Mouse (Mus musculus) cerebellum, adult 9-10 months (tissue): Measurements from ENCODE around the gene Ip6k2.

ENCODE experiments used
- DNase-seq: peaks from one replicate; pipeline ENCODE4 v3.0.0; 2022

Gene Ip6k2

DNA sequence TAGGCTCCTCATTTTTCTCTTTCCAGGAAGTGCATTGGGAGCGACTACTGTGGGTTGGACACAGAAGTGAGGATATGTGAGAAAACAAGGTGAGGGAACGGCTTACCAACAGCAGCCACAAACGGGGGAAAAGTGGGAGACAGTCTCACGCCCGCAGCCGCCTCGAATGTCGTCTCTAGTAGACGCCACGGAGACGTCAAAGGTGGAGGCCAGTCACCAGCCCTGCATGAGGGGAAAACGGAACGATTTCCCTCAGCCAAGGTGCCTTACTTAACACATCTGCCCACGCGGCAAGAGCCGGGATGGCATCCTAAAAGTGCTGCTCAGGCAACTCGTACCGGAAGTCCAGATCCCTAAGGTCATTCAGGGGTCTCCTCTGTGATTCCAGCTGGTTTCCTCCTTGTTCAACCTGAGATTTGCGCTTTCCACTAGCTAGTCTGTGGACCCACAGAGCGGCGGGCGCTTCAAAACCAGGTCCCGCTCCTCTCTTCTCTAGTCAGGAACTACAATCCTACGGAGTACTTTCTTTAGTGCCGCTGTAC is 40.6 kb downstream of the Ip6k2 start:
- peak; percentile 67 for DNase-seq

DNA sequence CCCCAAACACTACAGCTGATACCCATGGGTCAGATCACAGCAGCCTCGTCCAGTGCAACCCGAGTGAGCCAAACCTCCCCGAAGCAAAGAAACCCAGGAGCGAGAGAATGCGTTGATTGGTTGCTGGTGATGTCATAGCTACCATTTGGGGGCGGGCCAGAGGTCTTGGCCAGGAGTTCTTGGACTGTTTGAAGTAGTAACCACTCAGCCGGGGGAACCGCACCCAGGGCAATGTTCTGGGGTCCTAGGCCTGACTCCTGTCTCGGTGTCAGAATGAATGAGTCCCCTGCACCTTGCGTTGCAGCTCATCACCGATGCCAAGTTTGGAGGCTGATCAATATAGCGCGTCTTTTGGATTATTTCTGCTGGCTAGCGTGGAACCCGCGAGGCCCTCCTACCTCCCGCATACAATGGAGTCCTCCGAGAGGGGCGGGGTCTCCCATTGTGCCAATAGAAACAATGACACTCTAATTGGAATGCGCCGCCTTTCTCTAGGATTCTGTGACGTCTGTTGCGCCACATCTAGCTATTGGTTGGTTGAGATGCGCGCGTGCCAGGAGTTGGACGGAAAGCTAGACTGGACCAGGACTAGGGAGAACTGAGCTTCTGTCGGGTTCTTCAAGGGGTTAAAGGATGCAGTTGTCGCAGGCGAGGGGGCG is 41.3 kb downstream of the Ip6k2 start:
- DNase-seq, result peak; percentile 100

DNA sequence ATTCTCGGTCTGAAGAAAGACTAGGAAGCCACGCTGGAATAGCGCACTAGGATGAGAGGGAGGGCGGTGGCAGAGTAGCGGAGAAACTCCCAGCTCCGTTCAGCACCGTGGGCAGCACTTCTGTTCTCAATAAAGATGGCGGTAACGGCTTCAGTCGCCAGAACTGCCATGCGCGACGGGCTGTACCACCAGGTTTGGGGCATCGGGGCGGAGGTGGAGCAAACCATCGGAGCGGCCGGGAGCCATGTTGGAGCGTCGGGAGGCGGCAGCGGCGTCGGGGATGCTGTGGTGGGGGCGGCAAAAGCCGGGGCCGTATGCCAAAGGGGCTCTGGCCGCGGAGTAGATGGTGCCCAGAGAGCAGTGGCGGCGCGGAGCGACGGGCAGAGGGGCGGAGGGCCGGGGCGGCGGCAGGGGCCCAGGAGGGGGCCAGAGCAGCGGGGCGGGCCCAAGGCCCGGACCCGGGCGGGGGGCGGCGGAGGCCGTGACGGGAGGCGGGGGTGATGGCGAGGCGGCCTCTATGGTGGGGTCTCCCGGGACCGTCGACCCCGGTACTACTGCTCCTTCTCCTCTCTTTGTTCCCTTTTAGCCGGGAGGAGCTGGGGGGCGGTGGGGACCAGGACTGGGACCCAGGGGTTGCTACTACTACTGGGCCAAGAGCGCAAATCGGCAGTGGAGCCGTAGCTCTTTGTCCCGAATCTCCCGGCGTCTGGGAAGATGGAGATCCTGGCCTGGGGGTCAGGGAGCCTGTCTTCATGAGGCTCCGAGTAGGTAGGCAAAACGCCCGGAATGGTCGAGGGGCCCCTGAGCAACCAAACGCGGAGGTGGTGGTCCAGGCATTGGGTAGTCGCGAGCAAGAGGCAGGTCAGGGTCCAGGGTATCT is 42.5 kb downstream of the Ip6k2 start, which contains the start of gene Celsr3:
Gene Celsr3, plus strand, starts transcription at position 501 of the 880 bp plus-strand sequence.
- peak; percentile 93 for DNase-seq

DNA sequence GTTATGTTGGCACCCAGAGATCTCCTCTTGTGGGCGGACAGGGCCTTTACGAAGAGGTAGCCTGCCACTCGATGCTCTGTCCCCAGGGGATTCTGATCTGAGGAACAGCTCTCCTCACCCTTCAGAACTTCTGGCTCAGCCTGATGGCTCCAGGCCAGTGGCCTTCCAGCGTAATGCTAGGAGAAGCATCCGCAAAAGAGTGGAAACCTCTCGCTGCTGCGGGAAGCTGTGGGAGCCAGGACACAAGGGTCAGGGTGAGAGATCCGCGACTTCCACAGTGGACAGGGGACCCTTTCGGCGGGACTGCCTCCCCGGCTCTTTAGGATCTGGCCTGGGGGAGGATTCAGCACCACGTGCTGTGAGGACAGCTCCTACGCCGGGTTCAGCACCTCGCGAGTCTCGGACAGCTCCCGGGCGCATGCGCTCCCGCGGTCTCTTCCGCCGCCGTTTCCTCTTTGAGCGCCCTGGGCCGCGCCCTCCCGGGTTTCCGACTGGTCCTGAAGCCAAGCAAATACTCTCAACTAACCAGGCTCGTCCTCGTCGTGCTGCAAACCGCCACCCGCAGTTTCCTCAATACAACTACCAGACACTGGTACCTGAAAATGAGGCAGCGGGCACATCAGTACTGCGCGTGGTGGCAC is 43.2 kb downstream of the Ip6k2 start:
- peak; percentile 82 for DNase-seq

DNA sequence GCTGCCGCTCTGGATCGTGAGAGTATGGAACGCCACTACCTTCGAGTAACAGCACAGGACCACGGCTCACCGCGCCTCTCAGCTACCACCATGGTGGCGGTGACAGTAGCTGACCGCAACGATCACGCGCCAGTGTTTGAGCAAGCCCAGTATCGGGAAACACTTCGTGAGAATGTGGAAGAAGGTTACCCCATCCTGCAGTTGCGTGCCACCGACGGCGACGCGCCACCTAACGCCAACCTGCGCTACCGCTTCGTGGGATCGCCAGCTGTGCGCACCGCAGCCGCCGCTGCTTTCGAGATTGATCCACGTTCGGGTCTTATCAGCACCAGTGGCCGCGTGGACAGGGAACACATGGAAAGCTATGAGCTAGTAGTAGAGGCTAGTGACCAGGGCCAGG is 43.9 kb downstream of the Ip6k2 start:
- no peak for DNase-seq

DNA sequence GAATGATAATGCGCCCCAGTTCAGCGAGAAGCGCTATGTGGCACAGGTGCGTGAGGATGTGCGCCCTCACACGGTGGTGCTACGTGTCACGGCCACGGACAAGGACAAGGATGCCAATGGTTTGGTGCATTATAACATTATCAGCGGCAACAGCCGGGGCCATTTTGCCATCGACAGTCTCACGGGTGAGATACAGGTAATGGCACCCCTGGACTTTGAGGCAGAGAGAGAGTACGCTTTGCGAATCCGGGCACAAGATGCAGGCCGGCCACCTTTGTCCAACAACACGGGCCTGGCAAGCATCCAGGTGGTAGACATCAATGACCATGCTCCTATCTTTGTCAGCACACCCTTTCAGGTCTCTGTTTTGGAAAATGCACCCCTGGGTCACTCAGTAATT is 44.3 kb downstream of the Ip6k2 start:
- peak; percentile 68 for DNase-seq

DNA sequence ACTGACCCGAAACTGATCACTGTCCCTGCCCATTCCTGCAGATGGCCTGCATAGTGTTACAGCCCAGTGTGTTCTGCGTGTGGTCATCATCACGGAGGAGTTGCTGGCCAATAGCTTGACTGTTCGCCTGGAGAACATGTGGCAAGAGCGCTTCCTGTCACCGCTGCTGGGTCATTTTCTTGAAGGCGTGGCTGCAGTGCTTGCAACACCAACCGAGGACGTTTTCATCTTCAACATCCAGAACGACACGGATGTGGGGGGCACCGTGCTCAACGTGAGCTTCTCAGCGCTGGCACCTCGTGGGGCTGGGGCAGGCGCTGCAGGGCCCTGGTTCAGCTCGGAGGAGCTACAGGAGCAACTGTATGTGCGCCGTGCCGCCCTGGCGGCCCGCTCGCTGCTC is 48.0 kb downstream of the Ip6k2 start:
- no peak for DNase-seq

DNA sequence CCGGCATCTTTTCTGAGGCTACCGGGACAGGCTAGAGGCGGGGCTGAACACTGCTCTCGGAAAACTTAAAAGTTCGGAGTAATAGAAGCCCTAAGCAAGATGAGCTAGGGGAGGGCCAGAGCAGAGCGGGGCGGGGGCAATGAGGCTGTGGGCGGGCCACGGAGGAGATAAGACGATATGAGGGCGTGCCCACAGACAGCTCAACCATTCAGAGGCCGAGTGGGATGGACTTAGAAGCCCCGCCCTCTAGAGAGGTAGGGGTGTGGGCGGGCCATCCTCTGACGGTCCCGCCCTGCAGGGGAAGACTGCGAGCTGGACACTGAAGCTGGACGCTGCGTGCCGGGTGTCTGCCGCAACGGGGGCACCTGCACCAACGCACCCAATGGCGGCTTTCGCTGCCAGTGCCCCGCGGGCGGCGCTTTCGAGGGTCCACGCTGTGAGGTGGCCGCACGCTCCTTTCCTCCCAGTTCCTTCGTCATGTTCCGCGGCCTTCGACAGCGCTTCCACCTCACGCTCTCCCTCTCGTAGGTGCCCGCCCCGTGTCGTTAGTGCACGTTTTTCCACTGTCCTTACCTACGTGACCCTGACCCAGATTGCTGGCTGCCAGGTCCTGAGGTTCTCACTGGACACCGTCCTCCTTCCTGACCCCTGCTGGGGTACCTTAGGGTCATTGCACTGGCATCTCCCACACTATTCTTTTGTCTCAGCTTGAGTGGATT is 49.0 kb downstream of the Ip6k2 start:
- DNase-seq, result peak; percentile 85

DNA sequence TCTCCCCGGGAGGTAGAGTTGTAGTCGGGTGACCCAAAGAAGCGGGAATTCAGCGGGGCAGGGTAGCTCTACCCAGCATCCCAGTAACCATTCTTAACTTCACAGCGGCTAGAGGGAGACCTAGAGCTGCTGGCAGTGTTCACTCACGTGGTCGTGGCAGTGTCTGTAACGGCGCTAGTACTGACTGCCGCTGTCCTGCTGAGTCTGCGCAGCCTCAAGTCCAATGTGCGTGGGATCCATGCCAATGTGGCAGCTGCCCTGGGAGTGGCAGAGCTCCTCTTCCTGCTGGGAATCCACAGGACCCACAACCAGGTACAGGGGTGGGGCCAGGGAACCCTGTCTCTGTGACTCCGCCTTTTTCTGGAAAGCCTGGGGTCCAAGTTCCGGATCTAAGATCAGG is 59.4 kb downstream of the Ip6k2 start:
- peak; percentile 86 for DNase-seq

DNA sequence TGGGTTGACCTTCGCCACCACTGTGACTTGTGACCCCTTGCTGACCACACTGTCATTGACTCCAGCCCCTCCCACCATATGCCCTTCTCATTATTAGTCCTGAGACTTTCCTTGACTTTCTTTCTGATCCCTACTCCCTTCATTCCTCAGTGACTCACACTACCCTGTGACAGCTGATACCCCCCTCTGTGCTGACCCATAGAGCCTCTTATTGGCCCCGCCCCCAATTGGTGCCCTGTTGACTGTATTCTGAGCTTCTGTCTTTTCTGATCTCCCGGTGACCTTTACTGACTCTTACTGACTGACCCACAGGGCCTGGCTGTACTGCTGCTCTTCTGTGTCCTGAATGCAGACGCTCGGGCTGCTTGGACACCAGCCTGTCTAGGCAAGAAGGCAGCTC is 61.8 kb downstream of the Ip6k2 start:
- DNase-seq, result no peak

DNA sequence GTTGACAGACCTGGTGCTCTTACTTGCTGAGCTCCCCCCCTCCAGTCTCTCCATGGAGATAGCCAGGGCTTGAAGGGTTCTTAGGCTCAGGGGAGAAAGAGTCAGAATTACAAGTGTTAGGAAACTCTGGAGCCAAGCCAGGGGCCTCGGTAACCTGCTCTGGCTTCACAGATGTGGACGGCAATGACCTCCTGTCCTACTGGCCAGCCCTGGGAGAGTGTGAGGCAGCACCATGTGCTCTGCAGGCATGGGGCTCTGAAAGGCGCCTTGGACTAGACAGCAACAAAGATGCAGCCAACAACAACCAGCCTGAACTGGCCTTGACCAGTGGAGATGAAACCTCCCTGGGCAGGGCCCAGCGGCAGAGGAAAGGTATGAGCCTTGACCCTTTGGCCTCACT is 63.8 kb downstream of the Ip6k2 start:
- no peak for DNase-seq

DNA sequence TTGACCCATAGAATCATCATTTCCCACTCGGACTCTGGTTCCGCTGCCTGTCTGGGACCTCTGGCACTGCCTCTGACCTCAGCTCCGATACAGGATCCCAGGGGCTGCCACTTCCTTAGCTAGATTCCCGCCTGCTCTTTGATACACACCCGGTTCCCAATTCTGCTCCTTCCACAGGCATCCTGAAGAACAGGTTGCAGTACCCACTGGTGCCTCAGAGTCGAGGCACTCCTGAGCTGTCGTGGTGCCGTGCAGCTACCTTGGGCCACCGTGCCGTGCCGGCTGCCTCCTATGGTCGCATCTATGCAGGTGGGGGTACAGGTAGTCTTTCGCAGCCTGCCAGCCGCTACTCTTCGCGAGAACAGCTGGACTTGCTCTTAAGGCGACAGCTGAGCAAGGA is 64.8 kb downstream of the Ip6k2 start:
- DNase-seq, result no peak

DNA sequence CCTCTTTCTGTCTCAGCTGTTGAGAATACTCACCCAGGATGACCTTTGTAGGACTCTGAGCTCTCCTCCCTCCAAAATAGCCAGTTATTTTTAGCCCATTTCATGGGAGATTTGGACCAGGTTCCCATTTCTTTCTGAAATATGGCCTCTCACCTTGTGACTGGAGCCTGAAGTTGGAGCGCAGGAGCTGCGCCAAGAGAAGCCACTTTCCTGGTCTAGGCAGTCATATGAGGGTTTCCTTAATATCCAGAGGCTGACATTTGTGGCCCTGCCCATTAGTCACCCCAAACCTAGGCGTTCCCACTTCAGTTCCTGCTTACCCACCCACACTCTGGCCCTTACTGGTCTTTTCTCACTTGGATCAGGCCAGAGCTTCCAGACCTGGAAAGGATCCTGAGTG is 69.4 kb downstream of the Ip6k2 start, which contains the start of gene Slc26a6:
Gene Slc26a6, plus strand, starts transcription at position 308 of the 400 bp plus-strand sequence.
- DNase-seq, result no peak

DNA sequence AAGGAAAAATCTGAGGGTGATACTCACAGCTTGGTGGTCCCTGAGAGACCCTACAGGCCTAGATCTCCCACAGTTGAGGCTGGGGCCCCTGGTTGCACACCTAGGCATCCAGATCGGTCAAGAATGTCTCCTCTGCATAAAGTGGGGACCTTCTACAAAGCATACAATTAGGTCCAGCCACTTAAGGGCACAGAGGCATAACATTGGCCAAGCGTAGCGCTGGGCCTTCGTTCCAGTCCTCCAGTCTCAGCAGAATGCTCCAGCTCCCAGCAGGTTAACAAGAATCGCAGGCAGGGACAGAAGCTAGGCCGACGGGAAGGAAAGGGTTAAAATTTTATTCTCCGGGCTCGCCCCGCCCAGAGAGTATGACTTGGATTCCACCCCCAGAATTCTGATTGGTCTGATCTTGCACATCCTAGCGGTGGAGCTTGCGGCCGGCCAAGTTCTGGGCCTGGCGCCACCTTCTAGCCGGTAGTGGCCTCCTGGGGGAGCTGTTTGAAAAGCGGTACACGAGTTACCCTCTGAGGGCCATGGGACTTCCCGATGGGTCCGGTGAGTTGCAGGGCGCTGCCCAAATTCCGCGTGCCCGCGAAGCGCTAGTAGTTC is 70.1 kb downstream of the Ip6k2 start:
- peak; percentile 97 for DNase-seq

DNA sequence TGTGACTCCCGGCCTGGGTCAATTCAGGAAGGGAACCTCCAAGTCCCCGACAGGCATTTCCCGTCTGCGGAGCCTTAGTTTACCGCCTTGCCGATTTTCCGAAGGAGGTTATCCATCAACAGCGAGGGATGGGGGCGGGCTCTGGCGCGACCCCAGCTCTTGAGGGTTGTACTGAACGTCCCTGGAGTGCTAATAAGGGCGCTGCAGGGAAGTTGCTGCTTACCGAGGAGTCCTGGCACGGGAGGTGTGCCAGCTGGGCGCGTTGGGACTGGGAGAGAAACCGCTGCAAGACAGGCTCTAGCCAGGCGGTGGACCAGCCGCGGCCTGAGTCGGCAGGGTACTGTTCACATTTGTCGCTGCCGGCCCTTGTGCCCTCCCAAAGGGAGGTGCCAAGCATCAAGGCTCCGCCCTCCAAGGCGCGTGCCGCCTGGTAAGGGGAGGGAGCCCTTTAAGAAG is 70.7 kb downstream of the Ip6k2 start:
- peak; percentile 84 for DNase-seq

DNA sequence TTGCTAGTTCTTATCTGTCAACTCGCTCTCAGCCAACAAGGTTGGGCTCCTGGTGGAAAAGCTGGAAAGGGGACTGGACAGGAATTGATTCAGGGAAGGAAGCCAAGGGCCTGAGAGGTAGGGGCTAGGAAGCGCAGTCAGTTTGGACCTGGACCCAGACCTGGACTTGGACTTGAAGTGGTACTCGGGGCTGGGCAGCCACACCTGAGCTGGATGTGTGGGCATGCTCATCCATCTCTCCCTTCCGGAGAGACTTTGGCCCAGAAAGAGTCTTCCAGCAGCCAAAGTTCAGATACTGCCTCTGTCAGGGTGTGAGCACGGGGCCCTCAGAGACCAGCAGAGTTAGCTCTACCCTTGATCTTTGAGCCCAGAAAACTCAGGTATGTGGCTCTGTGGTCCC is 71.7 kb downstream of the Ip6k2 start:
- DNase-seq, result no peak
